8 mouse cellular contexts compared by ENCODE assay signal in the genomic region with DNA sequence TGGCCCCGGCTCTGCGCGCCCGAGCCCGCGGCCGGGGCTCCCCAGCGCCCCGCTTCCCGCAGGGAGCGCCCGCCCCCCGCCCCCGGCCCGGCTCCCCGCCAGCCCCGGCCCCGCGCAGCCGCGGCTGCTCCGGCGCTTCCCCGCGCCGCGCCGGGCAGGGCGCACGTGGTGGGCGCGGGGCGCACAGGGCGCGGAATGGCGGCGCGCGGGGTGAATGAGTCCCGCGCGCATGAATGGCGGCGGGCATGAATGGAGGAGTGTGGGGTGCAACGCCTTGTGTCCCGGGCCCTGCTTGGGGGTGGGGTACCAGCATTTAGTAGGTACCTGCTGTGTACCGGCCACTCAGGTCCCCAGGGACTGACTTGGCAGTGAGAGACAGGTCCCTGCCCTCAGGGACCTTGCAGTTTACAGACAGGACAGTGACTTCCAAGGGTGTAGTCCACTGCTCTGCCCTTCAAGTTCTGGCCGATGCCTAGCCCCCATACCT. TPM values are rescaled to one million over a fixed set of nuclear protein-coding genes. Genes with fewer than 3 reads are reported as not detected.
A peak's percentile ranks its signal among the peaks of the same experiment; 100 is the strongest.
DNase-seq lines count a peak whose midpoint lies in the region; ATAC-seq lines count a peak whose summit lies in the region.

A gene (minus strand): TSS at position 51 of the 487 bp plus-strand sequence.

- intact Hi-C loops in left cerebral cortex, postnatal 4 days (cut with DNase I): loop anchor here (10.0 kb wide), 1 partner anchor 327 kb away; no protein-coding TSS in a partner anchor

- DNase-seq in kidney, postnatal 10 days: peak; percentile 22
- no peak for DNase-seq in kidney, adult 11 months
- peak; percentile 37 for DNase-seq in NIH3T3 (ENCODE audit: low read depth)
- DNase-seq in left cerebral cortex, postnatal 4 days: no peak
- DNase-seq in adrenal gland, postnatal 14 days: no peak
- no peak for DNase-seq in testis, postnatal 14 days (ENCODE audit: low spot score)

- H3K4me1 ChIP-seq in forebrain, embryonic 12.5 days: peaks cover 18% of the 10 kb centered on the region
- peaks cover 14% of the 10 kb centered on the region for H3K4me1 ChIP-seq in neural tube, embryonic 15.5 days

- no peaks in the 10 kb centered on the region for H3K36me3 ChIP-seq in forebrain, embryonic 12.5 days (replicated peaks)
- no peaks in the 10 kb centered on the region; the same call in 1 of the 2 replicates for H3K36me3 ChIP-seq in neural tube, embryonic 15.5 days

- peaks cover 42% of the 10 kb centered on the region for H3K27me3 ChIP-seq in forebrain, embryonic 12.5 days
- H3K27me3 ChIP-seq in neural tube, embryonic 15.5 days (replicated peaks): 0 out of 2 replicates have a peak, but pooled peaks cover 7% of the 10 kb centered on the region

- no peak; the same call in 1 of the 2 replicates for ATAC-seq in forebrain, embryonic 12.5 days (ENCODE audit: low FRiP score)
- peak; percentile 66 for ATAC-seq in neural tube, embryonic 15.5 days (ENCODE audit: low FRiP score)

- H3K9ac ChIP-seq in forebrain, embryonic 12.5 days: peak within 1 kb of the TSS; percentile 68
- H3K9ac ChIP-seq in neural tube, embryonic 15.5 days (replicated peaks): peak within 1 kb of the TSS; percentile 79

- peak within 1 kb of the TSS; percentile 54 for H3K4me3 ChIP-seq in forebrain, embryonic 12.5 days (replicated peaks)
- H3K4me3 ChIP-seq in neural tube, embryonic 15.5 days (replicated peaks): peak within 1 kb of the TSS; percentile 62

- peak within 1 kb of the TSS; percentile 86 for H3K4me2 ChIP-seq in forebrain, embryonic 12.5 days
- peak within 1 kb of the TSS; percentile 95 for H3K4me2 ChIP-seq in neural tube, embryonic 15.5 days

- H3K9me3 ChIP-seq in forebrain, embryonic 12.5 days: no peaks in the 10 kb centered on the region
- H3K9me3 ChIP-seq in neural tube, embryonic 15.5 days (replicated peaks): no peaks in the 10 kb centered on the region

- H3K27ac ChIP-seq in forebrain, embryonic 12.5 days: peak within 1 kb of the TSS; percentile 31; the same call in 1 of the 2 replicates
- H3K27ac ChIP-seq in neural tube, embryonic 15.5 days (replicated peaks): peak within 1 kb of the TSS; percentile 69

- 1% methylated on average over 37 of the region's 48 CpGs for WGBS in forebrain, embryonic 12.5 days
- 1% methylated on average over 37 of the region's 48 CpGs for WGBS in neural tube, embryonic 15.5 days

RNA-seq across cellular contexts. Expression of the gene that starts here (rescaled TPM):
- 10.9 and 11.1 TPM in 2 replicates for polyA plus RNA-seq in forebrain, embryonic 12.5 days (2016; fragmentation: Nextera tagmentation; extraction: Ambion mirVana)
- 100 to 1,000 TPM; 130 to 138 TPM for total RNA-seq in left cerebral cortex, postnatal 4 days (2021)
- 31.0 and 37.9 TPM in 2 replicates for polyA plus RNA-seq in neural tube, embryonic 15.5 days (2015; fragmentation: Nextera tagmentation; extraction: Ambion mirVana)
- total RNA-seq in adrenal gland, postnatal 14 days (2021): 5.8 and 8.3 TPM in 2 replicates

Comparison
In these comparisons a context has a peak if more than half of its experiments do, and no peak if none do; other contexts are left out.
1. RNA of the gene that starts here (total RNA-seq): 130 to 138 TPM in left cerebral cortex, postnatal 4 days; 5.8 to 8.3 TPM in adrenal gland, postnatal 14 days; every median in the first group is over 10 times any median in the second.
2. DNase-seq: peak in kidney, postnatal 10 days (single experiment) and NIH3T3 (single experiment); none in kidney, adult 11 months (single experiment), left cerebral cortex, postnatal 4 days (single experiment), adrenal gland, postnatal 14 days (single experiment) and testis, postnatal 14 days (single experiment).